Mouse (Mus musculus): ENCODE data around the gene Pxmp4. TPM values are rescaled to one million over a fixed set of nuclear protein-coding genes. Genes with fewer than 3 reads are reported as not detected.

Gene Pxmp4
- 11.4 and 14.5 TPM in 2 replicates for polyA plus RNA-seq (2016; fragmentation: Nextera tagmentation; extraction: Ambion mirVana)

DNA sequence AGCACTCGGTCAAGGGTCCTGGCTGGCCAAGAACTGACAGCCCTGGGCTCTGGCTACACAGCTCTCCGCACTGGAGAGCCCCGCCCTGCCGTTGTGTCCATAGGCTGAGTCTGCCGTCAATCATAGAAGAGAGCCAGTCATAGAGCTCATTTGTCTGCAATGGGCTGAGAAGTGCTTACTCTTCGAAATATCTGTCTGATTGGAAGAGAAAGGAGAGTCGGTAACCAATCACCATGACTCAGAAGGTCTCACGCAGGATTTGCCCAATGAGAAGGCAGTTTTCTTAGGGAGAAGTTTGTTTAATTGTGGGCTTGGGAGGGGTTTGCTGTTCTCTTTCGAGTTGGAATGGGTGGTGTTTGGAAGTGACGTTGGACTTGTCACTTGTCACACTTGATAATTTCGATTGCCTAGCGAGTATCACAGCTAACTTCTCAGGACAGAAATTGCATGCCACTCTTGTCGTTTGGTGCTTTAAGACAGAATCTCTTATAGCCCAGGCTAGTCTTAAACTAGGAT is at the start of gene Pxmp4:
Gene Pxmp4 (minus strand): TSS at position 71 of the 516 bp plus-strand sequence.
- Histone ChIP-seq H3K9me3 (replicated peaks) (no peaks in the 10 kb centered on the region), H3K4me1 (peaks cover 16% of the 10 kb centered on the region), H3K27ac (peak within 1 kb of the TSS; percentile 81), H3K27me3 (ENCODE audit: low read depth, poor library complexity, severe bottlenecking) (peaks cover 20% of the 10 kb centered on the region; the same call in 1 of the 2 replicates), H3K4me3 (peak within 1 kb of the TSS; percentile 71), H3K36me3 (no peaks in the 10 kb centered on the region)
- peak; percentile 90 for DNase-seq (ENCODE audit: low spot score)
- WGBS: under 1% methylated on average over 13 of the region's 13 CpGs

DNA sequence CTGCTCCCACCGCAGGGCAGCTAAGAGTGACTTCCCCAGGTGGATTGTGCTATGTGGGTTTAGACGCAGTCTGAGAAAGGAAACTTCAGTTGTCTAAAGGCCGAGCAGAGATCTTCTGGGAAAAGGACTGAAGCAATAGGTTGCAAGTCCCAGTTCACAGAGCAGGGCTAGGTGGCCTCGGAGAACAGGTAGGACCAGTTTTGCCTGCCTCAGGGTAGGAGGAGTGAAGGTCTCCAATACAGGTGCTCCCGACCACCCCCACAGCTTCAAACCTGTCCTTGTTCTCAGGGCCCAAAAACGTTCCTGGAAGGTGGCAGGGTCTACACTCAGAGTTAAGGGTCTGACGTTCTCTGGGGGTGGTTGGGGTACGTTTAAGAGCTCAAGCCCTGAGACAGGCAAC is 47.9 kb upstream of the Pxmp4 start, which contains the start of gene Chmp4b:
Gene Chmp4b (plus strand): TSS at position 343 of the 400 bp plus-strand sequence.
- Histone ChIP-seq H3K4me3 (no peak within 1 kb of the TSS), H3K36me3 (no peaks in the 10 kb centered on the region), H3K4me1 (peaks cover 8% of the 10 kb centered on the region), H3K9me3 (replicated peaks) (no peaks in the 10 kb centered on the region), H3K27me3 (ENCODE audit: low read depth, poor library complexity, severe bottlenecking) (no peaks in the 10 kb centered on the region), H3K27ac (no peak within 1 kb of the TSS)
- WGBS: 46% methylated on average over 8 of the region's 8 CpGs
- peak; percentile 50 for DNase-seq (ENCODE audit: low spot score)

DNA sequence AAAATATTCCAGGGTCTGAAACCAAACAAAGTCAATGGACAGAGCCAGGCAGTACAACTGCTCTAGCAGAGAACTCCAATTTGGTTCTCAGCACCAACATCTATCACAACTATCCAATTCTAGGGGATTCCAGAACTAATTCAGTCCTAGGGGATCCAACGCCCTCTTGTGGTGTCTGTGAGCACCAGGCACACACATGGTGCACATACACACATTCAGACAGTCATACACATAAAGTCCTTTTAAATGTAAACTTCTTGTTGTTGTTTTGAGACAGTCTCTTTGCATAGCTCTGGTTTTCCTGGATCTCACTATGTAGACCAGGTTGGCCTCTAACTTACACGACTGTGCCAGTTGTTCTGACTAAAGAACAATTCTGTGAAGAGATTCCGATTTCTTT is 46.9 kb upstream of the Pxmp4 start:
- DNase-seq (ENCODE audit: low spot score): no peak
- Histone ChIP-seq H3K27me3 (ENCODE audit: low read depth, poor library complexity, severe bottlenecking) (no peaks in the 10 kb centered on the region), H3K4me3 (no peak overlapping the region), H3K36me3 (peaks cover 7% of the 10 kb centered on the region), H3K4me1 (0 out of 2 replicates have a peak, but pooled peaks cover 5% of the 10 kb centered on the region), H3K9me3 (replicated peaks) (no peaks in the 10 kb centered on the region), H3K27ac (no peak overlapping the region)
- WGBS: 90% methylated on average over 3 of the region's 3 CpGs

DNA sequence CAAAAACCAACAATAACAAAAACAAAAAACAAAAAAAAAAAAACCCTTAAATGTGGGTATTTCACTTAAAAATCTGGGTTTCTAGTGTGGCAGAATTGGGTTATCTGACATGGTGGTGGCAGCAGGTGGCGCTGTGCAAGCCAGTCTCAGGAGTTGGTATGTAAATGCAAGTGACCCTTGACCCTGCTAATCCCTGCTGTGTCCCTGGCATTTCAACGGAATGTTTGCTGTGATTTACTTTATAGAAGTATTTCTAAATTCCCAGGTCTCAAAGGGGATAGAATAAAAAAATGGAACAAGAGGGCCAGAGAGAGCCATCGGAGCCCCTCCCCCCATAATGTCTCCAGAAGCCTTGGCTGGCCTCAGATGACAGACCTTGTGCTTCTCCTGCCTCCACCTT is 44.6 kb upstream of the Pxmp4 start:
- Histone ChIP-seq H3K9me3 (replicated peaks) (no peaks in the 10 kb centered on the region), H3K27me3 (ENCODE audit: low read depth, poor library complexity, severe bottlenecking) (no peaks in the 10 kb centered on the region), H3K27ac (no peak overlapping the region), H3K36me3 (peaks cover 27% of the 10 kb centered on the region), H3K4me1 (0 out of 2 replicates have a peak, but pooled peaks cover 5% of the 10 kb centered on the region), H3K4me3 (no peak overlapping the region)
- WGBS: 34% methylated on average over 3 of the region's 3 CpGs
- DNase-seq (ENCODE audit: low spot score): peak; percentile 47

DNA sequence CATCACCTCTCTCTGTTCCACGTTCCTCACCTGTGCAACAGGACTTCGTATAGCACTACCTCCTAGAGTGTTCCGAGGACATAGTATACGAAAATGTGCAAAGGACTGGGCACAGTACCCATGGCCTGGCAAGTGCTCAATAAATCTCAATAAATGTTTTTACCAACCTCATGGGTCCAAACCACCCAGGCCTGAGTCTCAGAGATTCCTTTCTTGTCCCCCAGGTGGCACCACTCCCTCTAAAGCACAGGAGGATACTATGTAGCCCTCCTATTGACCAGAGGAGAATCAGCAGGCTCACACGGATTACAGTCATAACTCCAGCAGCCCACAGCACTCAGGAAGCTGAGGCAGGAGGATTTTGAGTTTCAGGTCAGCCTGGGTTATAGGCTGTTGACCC is 43.1 kb upstream of the Pxmp4 start:
- Histone ChIP-seq H3K4me1 (0 out of 2 replicates have a peak, but pooled peaks cover 5% of the 10 kb centered on the region), H3K27ac (no peak overlapping the region), H3K27me3 (ENCODE audit: low read depth, poor library complexity, severe bottlenecking) (no peaks in the 10 kb centered on the region), H3K36me3 (peaks cover 35% of the 10 kb centered on the region), H3K9me3 (replicated peaks) (no peaks in the 10 kb centered on the region), H3K4me3 (no peak overlapping the region)
- DNase-seq (ENCODE audit: low spot score): no peak
- WGBS: 84% methylated on average over 5 of the region's 5 CpGs

- peaks cover 52% of the 10 kb centered on the region for H3K36me3 ChIP-seq
These were observed 39.3 kb upstream of the Pxmp4 start for GRCm38 (mm10) chr2:154642712-154643385.

DNA sequence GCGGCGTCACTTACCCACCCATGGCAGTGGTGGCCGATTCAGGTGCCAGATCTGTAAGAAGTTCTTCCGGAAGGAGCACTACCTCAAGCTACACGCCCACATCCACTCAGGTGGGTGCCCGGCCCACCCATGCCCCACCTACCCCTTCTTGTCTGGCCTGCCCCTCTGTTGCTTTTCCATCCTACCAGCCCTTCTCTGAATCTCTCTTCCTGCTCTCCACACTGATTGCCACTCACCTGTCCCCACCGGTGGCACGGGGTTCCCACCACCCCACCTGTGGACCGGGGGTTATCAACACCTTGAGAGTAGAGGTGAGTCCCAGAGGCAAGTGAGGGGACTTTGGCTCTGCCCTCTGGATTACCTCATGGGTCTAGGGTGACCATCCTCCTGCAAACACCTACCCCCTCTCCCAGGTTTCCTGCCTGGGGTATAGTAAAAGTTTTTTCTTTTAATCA is 38.5 kb upstream of the Pxmp4 start:
- H3K36me3 ChIP-seq: peaks cover 58% of the 10 kb centered on the region
- no peaks in the 10 kb centered on the region for H3K27me3 ChIP-seq (ENCODE audit: low read depth, poor library complexity, severe bottlenecking)
- 98% methylated on average over 9 of the region's 9 CpGs for WGBS

More at GRCm38 (mm10) chr2:154642712-154643385, 39.3 kb upstream of the Pxmp4 start:
- Histone ChIP-seq H3K27ac (no peak overlapping the region), H3K27me3 (ENCODE audit: low read depth, poor library complexity, severe bottlenecking) (no peaks in the 10 kb centered on the region), H3K4me3 (no peak overlapping the region), H3K9me3 (replicated peaks) (no peaks in the 10 kb centered on the region), H3K4me1 (no peaks in the 10 kb centered on the region)
- DNase-seq (ENCODE audit: low spot score): no peak
- 89% methylated on average over 6 of the region's 6 CpGs for WGBS

DNA sequence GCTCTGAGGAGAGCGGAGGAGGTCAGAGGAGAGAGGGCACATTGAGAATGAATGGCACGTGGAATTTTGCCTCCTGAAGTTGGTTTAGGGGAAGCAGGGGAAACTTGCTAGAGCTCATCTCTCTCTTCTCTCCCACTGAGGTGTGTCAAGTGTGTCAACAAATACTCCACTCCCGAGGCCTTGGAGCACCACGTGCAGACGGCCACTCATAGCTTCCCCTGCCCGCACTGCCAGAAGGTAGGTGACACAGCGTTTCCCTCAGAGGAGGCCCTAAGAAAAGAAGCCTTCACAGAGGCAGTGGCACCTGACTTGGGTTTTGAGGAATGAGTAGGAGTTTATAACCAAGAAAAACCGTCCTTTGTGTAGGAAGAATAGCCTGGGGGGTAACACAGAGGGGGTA is 37.7 kb upstream of the Pxmp4 start:
- no peak overlapping the region for H3K4me3 ChIP-seq
- 84% methylated on average over 8 of the region's 8 CpGs for WGBS
- peaks cover 58% of the 10 kb centered on the region for H3K36me3 ChIP-seq
- no peaks in the 10 kb centered on the region for H3K9me3 ChIP-seq (replicated peaks)
- DNase-seq (ENCODE audit: low spot score): no peak
- no peaks in the 10 kb centered on the region for H3K4me1 ChIP-seq
- H3K27ac ChIP-seq: no peak overlapping the region
- H3K27me3 ChIP-seq (ENCODE audit: low read depth, poor library complexity, severe bottlenecking): no peaks in the 10 kb centered on the region

More for the DNA sequence above, 38.5 kb upstream of the Pxmp4 start:
- Histone ChIP-seq H3K4me3 (no peak overlapping the region), H3K4me1 (no peaks in the 10 kb centered on the region), H3K9me3 (replicated peaks) (no peaks in the 10 kb centered on the region), H3K27ac (no peak overlapping the region)
- no peak for DNase-seq (ENCODE audit: low spot score)

GRCm38 (mm10) chr2:154639115-154639514 is 35.6 kb upstream of the Pxmp4 start:
- H3K36me3 ChIP-seq: peaks cover 49% of the 10 kb centered on the region
- 89% methylated on average over 4 of the region's 4 CpGs for WGBS

GRCm38 (mm10) chr2:154638521-154638920 is 35.0 kb upstream of the Pxmp4 start:
- DNase-seq (ENCODE audit: low spot score): no peak
- WGBS: 89% methylated on average over 3 of the region's 3 CpGs
- Histone ChIP-seq H3K27me3 (ENCODE audit: low read depth, poor library complexity, severe bottlenecking) (no peaks in the 10 kb centered on the region), H3K4me3 (no peak overlapping the region), H3K9me3 (replicated peaks) (no peaks in the 10 kb centered on the region), H3K4me1 (no peaks in the 10 kb centered on the region), H3K36me3 (peaks cover 47% of the 10 kb centered on the region), H3K27ac (no peak overlapping the region)

More at GRCm38 (mm10) chr2:154639115-154639514, 35.6 kb upstream of the Pxmp4 start:
- H3K4me1 ChIP-seq: no peaks in the 10 kb centered on the region
- H3K27ac ChIP-seq: no peak overlapping the region
- no peak overlapping the region for H3K4me3 ChIP-seq
- DNase-seq (ENCODE audit: low spot score): no peak
- H3K27me3 ChIP-seq (ENCODE audit: low read depth, poor library complexity, severe bottlenecking): no peaks in the 10 kb centered on the region
- H3K9me3 ChIP-seq (replicated peaks): no peaks in the 10 kb centered on the region

DNA sequence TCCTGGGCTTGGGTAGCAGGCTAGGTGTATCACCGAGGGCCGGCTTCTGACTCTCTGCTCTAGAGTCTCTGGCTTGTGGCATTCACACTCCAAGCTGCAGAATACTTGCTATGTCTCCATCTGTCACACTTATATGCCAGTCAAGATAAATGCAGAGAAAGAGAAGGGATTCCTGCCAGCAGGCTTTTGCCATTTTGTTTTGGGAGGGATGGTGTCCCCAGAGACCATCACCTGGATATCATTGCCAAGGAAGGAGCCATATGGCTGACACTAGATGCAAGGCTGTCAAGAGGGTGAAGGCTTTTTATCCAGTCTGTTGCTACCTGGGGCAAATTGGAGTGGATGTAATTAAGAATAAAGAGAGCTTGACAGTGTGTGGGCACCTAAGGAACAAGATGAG is 32.3 kb upstream of the Pxmp4 start:
- H3K27ac ChIP-seq: no peak overlapping the region
- no peaks in the 10 kb centered on the region for H3K9me3 ChIP-seq (replicated peaks)
- WGBS: 96% methylated on average over 2 of the region's 2 CpGs
- H3K4me1 ChIP-seq: no peaks in the 10 kb centered on the region
- DNase-seq (ENCODE audit: low spot score): no peak
- H3K27me3 ChIP-seq (ENCODE audit: low read depth, poor library complexity, severe bottlenecking): no peaks in the 10 kb centered on the region
- peaks cover 39% of the 10 kb centered on the region for H3K36me3 ChIP-seq
- H3K4me3 ChIP-seq: no peak overlapping the region

- H3K36me3 ChIP-seq: peaks cover 46% of the 10 kb centered on the region
- H3K27ac ChIP-seq: no peak overlapping the region
- 92% methylated on average over 9 of the region's 9 CpGs for WGBS
These were observed 30.6 kb upstream of the Pxmp4 start for GRCm38 (mm10) chr2:154633876-154634644.

More at GRCm38 (mm10) chr2:154633876-154634644, 30.6 kb upstream of the Pxmp4 start:
- DNase-seq (ENCODE audit: low spot score): no peak
- Histone ChIP-seq H3K4me1 (no peaks in the 10 kb centered on the region), H3K27me3 (ENCODE audit: low read depth, poor library complexity, severe bottlenecking) (no peaks in the 10 kb centered on the region), H3K4me3 (no peak overlapping the region), H3K9me3 (replicated peaks) (no peaks in the 10 kb centered on the region)

Measured in limb, embryonic 10.5 days (tissue).